Mouse (Mus musculus): ENCODE measurements around the gene St7.

DNA sequence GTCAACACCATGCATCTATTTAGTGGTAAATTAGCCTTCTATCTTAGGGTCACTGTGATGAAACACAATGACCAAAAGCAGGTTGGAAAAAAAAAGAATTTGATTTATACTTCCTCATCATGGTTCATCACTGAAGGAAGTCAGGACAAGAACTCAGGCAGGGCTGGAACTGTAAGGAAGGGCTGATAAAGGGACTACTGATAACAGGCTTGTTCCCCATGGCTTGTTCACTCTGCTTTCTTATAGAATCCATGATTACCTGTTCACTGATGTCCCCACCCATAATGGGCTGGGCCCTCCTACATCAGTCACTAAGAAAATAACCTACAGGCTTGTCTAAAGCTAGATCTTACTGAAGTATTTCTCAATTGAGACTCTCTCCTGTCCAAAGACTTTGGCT, 190.2 kb downstream of the St7 start:
- TF ChIP-seq CTCF (IDR thresholded peaks at IDR 0.05; ENCODE audit: control insufficient read depth, insufficient read depth, low read length) = no peak
- TF ChIP-seq POLR2A (IDR thresholded peaks at IDR 0.05; ENCODE audit: borderline replicate concordance, control insufficient read depth, low read depth, low read length) = no peak
